Mouse (Mus musculus) CH12.LX (cell line): ENCODE measurements around the gene Suds3. TPM values are rescaled to one million over a fixed set of nuclear protein-coding genes. Genes with fewer than 3 reads are reported as not detected.

Experiments
- DNase-seq: peaks from one replicate; pipeline ENCODE4 v3.0.0-alpha.2; 2013; ENCODE audit errors: extremely low read depth
- H3K27ac ChIP-seq: 2 replicates; pipeline ENCODE4 v1.5.1; 2012; ENCODE audit warnings: low read depth, mild to moderate bottlenecking, control low read depth, moderate library complexity; ENCODE audit not compliant: insufficient read depth
- H3K27me3 ChIP-seq: replicated peaks from 2 replicates; pipeline ENCODE3; 2012; ENCODE audit warnings: inconsistent platforms
- H3K36me3 ChIP-seq, 2 experiments: replicated peaks in 1 of 2; 2 replicates each; pipeline versions ENCODE3 to v1.6.1; 2012; ENCODE audit warnings: inconsistent platforms in 1 of 2, low read length in 1 of 2, mild to moderate bottlenecking in 1 of 2, mixed read lengths in 1 of 2, moderate library complexity in 1 of 2; ENCODE audit not compliant: control insufficient read depth in 1 of 2, insufficient read depth in 1 of 2
- H3K4me1 ChIP-seq, 2 experiments: 2 replicates each; pipeline ENCODE4 v1.6.1; 2012; ENCODE audit warnings: inconsistent platforms in 1 of 2, moderate library complexity in 1 of 2; ENCODE audit not compliant: insufficient read depth in 2 of 2, control insufficient read depth in 1 of 2
- H3K4me2 ChIP-seq: 2 replicates; pipeline ENCODE4 v1.6.1; 2012; ENCODE audit warnings: low read depth, mild to moderate bottlenecking, control low read depth; ENCODE audit not compliant: poor library complexity, insufficient read depth, severe bottlenecking
- H3K4me3 ChIP-seq, 3 experiments: fragments of 150-350 bp in 1 of 3; sonication (generic) in 1 of 3; replicated peaks in 1 of 3; 2 replicates each; pipeline versions ENCODE3 to v1.5.1; 2011 to 2012; ENCODE audit warnings: low read depth in 2 of 3, low read length in 2 of 3, mild to moderate bottlenecking in 2 of 3, moderate library complexity in 2 of 3, control low read depth in 1 of 3, improper control_type of control experiment in 1 of 3, inconsistent platforms in 1 of 3, mixed read lengths in 1 of 3; ENCODE audit not compliant: poor library complexity in 1 of 3
- H3K79me2 ChIP-seq: replicated peaks from 2 replicates; pipeline ENCODE4 v1.6.1; 2012; ENCODE audit warnings: mild to moderate bottlenecking, moderate library complexity; ENCODE audit not compliant: control insufficient read depth, poor library complexity, insufficient read depth, severe bottlenecking; ENCODE audit errors: extremely low read depth
- H3K9ac ChIP-seq: 2 replicates; pipeline ENCODE4 v1.6.1; 2012; ENCODE audit warnings: low read depth, mild to moderate bottlenecking, control low read depth, moderate library complexity; ENCODE audit not compliant: insufficient read depth
- H3K9me3 ChIP-seq: replicated peaks from 2 replicates; pipeline ENCODE3; 2012; ENCODE audit warnings: low read length, inconsistent platforms, mixed read lengths
- BHLHE40 ChIP-seq: IDR thresholded peaks from 2 replicates; pipeline ENCODE4 v1.6.1; 2011; ENCODE audit warnings: mild to moderate bottlenecking, low read depth, low read length, improper control_type of control experiment
- CTCF ChIP-seq, 2 experiments: IDR thresholded peaks in 1 of 2; conservative IDR thresholded peaks in 1 of 2; 2 replicates each; pipeline ENCODE4 v1.5.1; 2011 to 2012; ENCODE audit warnings: low read depth in 2 of 2, low read length in 2 of 2, improper control_type of control experiment in 1 of 2, inconsistent platforms in 1 of 2, mild to moderate bottlenecking in 1 of 2, moderate library complexity in 1 of 2
- ELF1 ChIP-seq: IDR thresholded peaks from 2 replicates; pipeline ENCODE4 v1.6.1; 2014; ENCODE audit warnings: low read depth, mild to moderate bottlenecking, inconsistent platforms, low read length, improper control_type of control experiment
- EP300 ChIP-seq: IDR thresholded peaks from 2 replicates; pipeline ENCODE4 v1.6.1; 2011; ENCODE audit warnings: low read length, improper control_type of control experiment
- ETS1 ChIP-seq: conservative IDR thresholded peaks from 2 replicates; pipeline ENCODE4 v1.6.1; 2012; ENCODE audit warnings: low read depth, mild to moderate bottlenecking, inconsistent platforms, low read length, improper control_type of control experiment, moderate library complexity
- GABPA ChIP-seq: IDR thresholded peaks from 2 replicates; pipeline ENCODE4 v1.6.1; 2012; ENCODE audit warnings: low read depth, low read length, improper control_type of control experiment, inconsistent platforms; ENCODE audit not compliant: insufficient replicate concordance
- IRF4 ChIP-seq: IDR thresholded peaks from 2 replicates; pipeline ENCODE4 v1.6.1; 2014; ENCODE audit warnings: low read depth, mild to moderate bottlenecking, inconsistent platforms, low read length, improper control_type of control experiment
- JUN ChIP-seq: IDR thresholded peaks from 2 replicates; pipeline ENCODE4 v1.6.1; 2011; ENCODE audit warnings: low read depth, mild to moderate bottlenecking, low read length, improper control_type of control experiment, moderate library complexity; ENCODE audit not compliant: insufficient read depth
- KAT2A ChIP-seq: IDR thresholded peaks from 2 replicates; pipeline ENCODE4 v1.6.1; 2012; ENCODE audit warnings: low read length, improper control_type of control experiment, inconsistent platforms; ENCODE audit not compliant: insufficient replicate concordance
- MAFK ChIP-seq: IDR thresholded peaks from 2 replicates; pipeline ENCODE4 v1.6.1; 2011; ENCODE audit warnings: low read length, improper control_type of control experiment; ENCODE audit not compliant: insufficient replicate concordance
- MAX ChIP-seq: IDR thresholded peaks from 2 replicates; pipeline ENCODE4 v1.6.1; 2011; ENCODE audit warnings: low read length, improper control_type of control experiment
- MAZ ChIP-seq: IDR thresholded peaks from 2 replicates; pipeline ENCODE4 v1.6.1; 2012; ENCODE audit warnings: low read depth, mild to moderate bottlenecking, inconsistent platforms, low read length, improper control_type of control experiment, moderate library complexity
- POLR2A ChIP-seq: IDR thresholded peaks from 2 replicates; pipeline ENCODE4 v1.6.1; 2011; ENCODE audit warnings: low read depth, mild to moderate bottlenecking, improper control_type of control experiment, low read length
- RCOR1 ChIP-seq: conservative IDR thresholded peaks from 2 replicates; pipeline ENCODE4 v1.6.1; 2012; ENCODE audit warnings: low read depth, mild to moderate bottlenecking, inconsistent platforms, low read length, improper control_type of control experiment
- SIN3A ChIP-seq: IDR thresholded peaks from 2 replicates; pipeline ENCODE4 v1.6.1; 2012; ENCODE audit warnings: low read length, improper control_type of control experiment, inconsistent platforms
- SMC3 ChIP-seq: IDR thresholded peaks from 2 replicates; pipeline ENCODE4 v1.6.1; 2011; ENCODE audit warnings: low read depth, low read length, improper control_type of control experiment
- TBP ChIP-seq: conservative IDR thresholded peaks from 2 replicates; pipeline ENCODE4 v1.6.1; 2011; ENCODE audit warnings: low read depth, low read length, improper control_type of control experiment
- UBTF ChIP-seq: IDR thresholded peaks from 2 replicates; pipeline ENCODE4 v1.6.1; 2012; ENCODE audit warnings: low read depth, mild to moderate bottlenecking, inconsistent platforms, low read length, improper control_type of control experiment, moderate library complexity
- USF1 ChIP-seq: IDR thresholded peaks from 2 replicates; pipeline ENCODE4 v1.6.1; 2014; ENCODE audit warnings: low read depth, mild to moderate bottlenecking, inconsistent platforms, low read length, improper control_type of control experiment
- ZC3H11A ChIP-seq: IDR thresholded peaks from 2 replicates; pipeline ENCODE4 v1.6.1; 2012; ENCODE audit warnings: low read depth, mild to moderate bottlenecking, inconsistent platforms, low read length, improper control_type of control experiment
- ZKSCAN1 ChIP-seq: IDR thresholded peaks from 2 replicates; pipeline ENCODE4 v1.6.1; 2012; ENCODE audit warnings: low read depth, inconsistent platforms, low read length, improper control_type of control experiment, borderline replicate concordance
- ZMIZ1 ChIP-seq: IDR thresholded peaks from 2 replicates; pipeline ENCODE4 v1.6.1; 2012; ENCODE audit warnings: low read depth, mild to moderate bottlenecking, inconsistent platforms, low read length, improper control_type of control experiment
- dilution Hi-C: fragments of 300-500 bp; cut with MboI; formaldehyde crosslinking; loops from 2 replicates; pipeline ENCODE4 v1.14.3; 2020; ENCODE audit warnings: low sequenced_read_pairs; ENCODE audit not compliant: extremely low pct_unique_long_range_greater_than_20kb, extremely low pct_ligation_motif_present
- in situ Hi-C: fragments of 300-500 bp; cut with MboI; formaldehyde crosslinking; loops from 3 replicates; pipeline ENCODE4 v1.14.3; 2019; ENCODE audit warnings: low sequenced_read_pairs, low pct_ligation_motif_present, low pct_unique_long_range_greater_than_20kb, mixed read lengths
- polyA plus RNA-seq: library from polyadenylated mRNA; unstranded; fragments of >175 nt; gene quantifications from 2 replicates; pipeline ENCODE4 v1.2.1, GENCODE M21; 2012; ENCODE audit warnings: low read depth; ENCODE audit not compliant: insufficient read length
- total RNA-seq, 2 experiments: library from RNA; depleted of rRNA; stranded (reverse); fragments of 300-350 nt in 1 of 2; fragments of >200 nt in 1 of 2; gene quantifications; 2 replicates each; pipeline ENCODE4 v1.2.3; 2012 to 2014

The Suds3 gene
- total and polyA plus RNA-seq, 3 experiments, result 54.2 to 103 (median 68.1) TPM

GRCm38 (mm10) chr5:117136570-117136969 is 20.7 kb upstream of the Suds3 start:
- in situ Hi-C loops, result loop anchor here (5.0 kb wide), 1 partner anchor 41 kb away; no protein-coding TSS in a partner anchor
- dilution Hi-C loops, result no loop called here
- Histone ChIP-seq H3K4me2 (no peak overlapping the region; the same call in 1 of the 2 replicates), H3K27ac (no peak overlapping the region), H3K9ac (no peak overlapping the region), H3K4me3 (no peak overlapping the region), H3K4me1 (peaks cover 25 to 67% of the 10 kb centered on the region in 2 experiments), H3K79me2 (peaks cover 52% of the 10 kb centered on the region)
- no peak for DNase-seq
- TF ChIP-seq CTCF (conservative IDR thresholded peaks at IDR 0.05 in 1 of 2, IDR thresholded peaks at IDR 0.05 in 1 of 2; ENCODE audit: low read depth in 2 of 2, low read length in 2 of 2), result no peak
- TF ChIP-seq EP300, result no peak
- no peak for TF ChIP-seq GABPA
- no peak for TF ChIP-seq IRF4
- no peak for TF ChIP-seq TBP
- TF ChIP-seq ELF1, result no peak
- no peak for TF ChIP-seq KAT2A
- TF ChIP-seq ZKSCAN1, result no peak
- TF ChIP-seq SIN3A, result no peak
- TF ChIP-seq MAFK, result no peak
- TF ChIP-seq ZC3H11A, result no peak
- no peak for TF ChIP-seq RCOR1
- no peak for TF ChIP-seq ZMIZ1
- TF ChIP-seq BHLHE40, result no peak
- TF ChIP-seq ETS1, result no peak
- no peak for TF ChIP-seq JUN
- no peak for TF ChIP-seq MAZ
- no peak for TF ChIP-seq SMC3
- no peak for TF ChIP-seq MAX
- no peak for TF ChIP-seq POLR2A
- TF ChIP-seq, all 38 proteins: peak for 0
- Histone ChIP-seq H3K27me3 (no peaks in the 10 kb centered on the region), H3K9me3 (no peaks in the 10 kb centered on the region), H3K36me3 (peaks cover 0 to 30% of the 10 kb centered on the region in 2 experiments)

GRCm38 (mm10) chr5:117135869-117136268 is 20.0 kb upstream of the Suds3 start:
- TF ChIP-seq ZMIZ1 (no peak), UBTF (no peak), USF1 (no peak)
- Histone ChIP-seq H3K36me3 (peaks cover 0 to 23% of the 10 kb centered on the region in 2 experiments), H3K27ac (no peak overlapping the region), H3K9me3 (no peaks in the 10 kb centered on the region), H3K27me3 (no peaks in the 10 kb centered on the region), H3K4me3 (peak overlapping the region in 1 of 3 experiments; percentile 17), H3K9ac (no peak overlapping the region), H3K4me1 (peaks cover 25 to 60% of the 10 kb centered on the region in 2 experiments), H3K4me2 (0 out of 2 replicates have a peak overlapping the region, but pooled peaks have one; percentile 22), H3K79me2 (peaks cover 46% of the 10 kb centered on the region)
- in situ Hi-C loops, result loop anchor here (5.0 kb wide), 1 partner anchor 41 kb away; no protein-coding TSS in a partner anchor
- DNase-seq, result no peak
- dilution Hi-C loops, result no loop called here
